Mouse (Mus musculus): ENCODE results near the gene Map3k5.

DNA sequence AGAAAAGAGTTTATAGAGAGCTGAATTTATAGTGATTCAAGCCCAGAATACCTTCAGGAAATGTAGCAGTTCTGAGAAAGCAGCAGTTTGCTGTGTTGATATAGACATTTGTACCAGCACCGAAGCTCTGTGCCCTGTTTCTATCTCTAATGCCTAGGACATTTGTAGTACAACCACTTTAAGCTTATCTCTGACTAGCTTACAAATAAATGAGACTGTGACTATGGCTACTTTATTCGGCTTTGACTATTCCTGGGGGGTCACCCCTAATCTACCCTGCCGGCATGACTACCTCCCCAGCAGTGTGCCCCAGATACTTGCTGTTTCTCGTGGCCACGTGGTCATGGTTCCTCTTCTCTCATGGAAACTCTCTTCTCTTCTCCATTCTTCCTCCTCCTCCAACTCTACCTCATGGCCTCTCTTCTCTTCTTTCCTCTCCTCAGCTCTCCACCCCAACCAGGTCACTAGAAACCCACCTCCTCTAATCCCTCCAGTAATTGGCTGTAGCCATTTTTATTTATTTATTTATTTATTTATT, 44.5 kb downstream of the Map3k5 start:
- no peak for TF ChIP-seq CTCF (IDR thresholded peaks at IDR 0.05; ENCODE audit: extremely low read depth, insufficient read length, insufficient replicate concordance, low read depth, low read length)
- TF ChIP-seq POLR2A (IDR thresholded peaks at IDR 0.05; ENCODE audit: low read depth, low read length) = no peak
